Mouse (Mus musculus) erythroblast, embryonic 14.5 days (primary cell): ENCODE measurements around the gene Klhdc8b. TPM values are rescaled to one million over a fixed set of nuclear protein-coding genes. Genes with fewer than 3 reads are reported as not detected.
A peak's percentile ranks its signal among the peaks of the same experiment; 100 is the strongest.

Experiments
- H3K27me3 ChIP-seq: 2 replicates; pipeline ENCODE4 v1.6.1; 2012; ENCODE audit warnings: inconsistent platforms; ENCODE audit not compliant: control insufficient read depth
- H3K36me3 ChIP-seq: 2 replicates; pipeline ENCODE4 v1.6.1; 2012; ENCODE audit warnings: mild to moderate bottlenecking, inconsistent platforms; ENCODE audit not compliant: control insufficient read depth
- H3K4me1 ChIP-seq: 2 replicates; pipeline ENCODE4 v1.6.1; 2012; ENCODE audit warnings: inconsistent platforms; ENCODE audit not compliant: control insufficient read depth
- H3K4me3 ChIP-seq: replicated peaks from 2 replicates; pipeline ENCODE3; 2012; ENCODE audit warnings: moderate library complexity, mild to moderate bottlenecking, inconsistent platforms
- H3K9me3 ChIP-seq: 2 replicates; pipeline ENCODE4 v1.6.1; 2012; ENCODE audit warnings: low read length, inconsistent platforms, mixed read lengths; ENCODE audit not compliant: control insufficient read depth
- GATA1 ChIP-seq: IDR thresholded peaks from 2 replicates; pipeline ENCODE4 v1.6.1; 2012; ENCODE audit warnings: low read length, inconsistent platforms, mixed read lengths
- TAL1 ChIP-seq: IDR thresholded peaks from 3 replicates; pipeline ENCODE4 v1.6.1; 2012; ENCODE audit warnings: low read length, inconsistent platforms, mixed read lengths
- polyA plus RNA-seq: library from polyadenylated mRNA; stranded (reverse); fragments of >175 nt; gene quantifications from 2 replicates; pipeline ENCODE4 v1.2.3, GENCODE M21; 2012

Klhdc8b gene
- polyA plus RNA-seq, 1 experiment = 1.8 TPM

DNA sequence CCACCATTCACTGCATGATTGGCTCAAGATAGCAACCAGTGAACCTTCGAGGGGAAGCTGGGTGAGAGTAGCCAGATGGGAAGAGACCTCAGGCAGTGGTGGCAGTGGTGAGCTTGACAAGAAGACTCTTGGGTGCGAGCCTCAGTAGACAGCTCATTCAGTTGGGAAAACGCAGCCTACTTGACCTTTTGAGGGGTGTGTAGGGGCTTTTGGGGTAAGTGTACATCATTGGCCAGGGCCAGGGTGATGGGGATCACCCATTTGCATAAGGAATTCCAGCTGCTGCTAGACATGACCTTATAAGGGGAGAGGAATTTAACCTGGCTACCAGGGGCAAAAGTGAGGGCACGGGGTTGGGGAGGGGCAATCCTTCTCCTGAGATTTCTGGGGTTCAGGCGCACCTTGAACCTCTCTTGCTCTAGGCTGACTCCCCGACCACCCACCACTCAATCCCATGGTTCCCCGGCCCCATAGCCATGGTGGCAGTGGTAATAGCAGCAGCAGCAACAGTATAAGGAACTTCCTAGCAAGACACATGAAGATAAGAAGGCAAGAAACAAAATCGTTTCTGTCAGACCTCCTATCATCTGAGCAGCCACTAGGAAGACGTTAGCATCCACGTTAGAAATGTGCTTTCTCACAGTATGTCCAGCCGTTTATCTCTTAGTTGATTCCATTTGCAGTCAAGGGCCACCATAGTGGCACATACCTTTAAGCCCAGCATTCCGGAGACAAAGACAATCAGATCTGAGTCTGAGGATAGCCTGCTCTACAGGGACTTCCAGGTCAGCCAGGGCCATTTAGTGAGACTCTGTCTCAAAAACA lies 5.4 kb downstream of the Klhdc8b start:
- Histone ChIP-seq H3K4me1 (peaks cover 63% of the 10 kb centered on the region), H3K9me3 (peaks cover 8% of the 10 kb centered on the region), H3K27me3 (no peaks in the 10 kb centered on the region), H3K36me3 (peaks cover 1% of the 10 kb centered on the region), H3K4me3 (no peak overlapping the region)
- TF ChIP-seq TAL1 (no peak), GATA1 (no peak)

- Histone ChIP-seq H3K4me1 (peaks cover 65% of the 10 kb centered on the region), H3K36me3 (peaks cover 10% of the 10 kb centered on the region)
- no peak for TF ChIP-seq TAL1
- no peak for TF ChIP-seq GATA1
Measured at GRCm38 (mm10) chr9:108454429-108454828, 7.0 kb downstream of the Klhdc8b start.

DNA sequence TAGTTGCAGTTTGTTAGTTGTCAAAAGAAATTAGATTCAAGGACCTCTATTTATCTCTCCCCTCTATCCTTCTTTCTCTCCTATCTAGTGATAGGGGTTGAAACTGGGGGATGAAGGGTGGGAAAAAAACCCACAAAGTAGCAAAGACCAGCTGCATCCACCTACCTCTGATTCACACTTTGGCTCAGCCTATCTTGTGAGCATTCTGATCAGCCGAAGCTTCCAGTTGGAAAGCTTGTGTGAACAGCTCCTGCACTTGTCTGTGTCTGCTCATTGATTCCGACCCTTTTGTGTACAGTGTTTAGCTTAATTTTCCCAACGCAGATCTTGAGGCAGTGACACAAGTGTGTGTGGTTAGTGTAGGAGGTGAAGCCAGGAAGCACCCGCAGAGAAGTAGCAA lies 7.9 kb downstream of the Klhdc8b start:
- H3K4me3 ChIP-seq = no peak overlapping the region
- peaks cover 2% of the 10 kb centered on the region; the same call in 1 of the 2 replicates for H3K9me3 ChIP-seq
- H3K27me3 ChIP-seq = no peaks in the 10 kb centered on the region
- H3K4me1 ChIP-seq = peaks cover 75% of the 10 kb centered on the region
- peaks cover 20% of the 10 kb centered on the region for H3K36me3 ChIP-seq
- TF ChIP-seq TAL1 = no peak
- TF ChIP-seq GATA1 = no peak

More at GRCm38 (mm10) chr9:108454429-108454828, 7.0 kb downstream of the Klhdc8b start:
- Histone ChIP-seq H3K9me3 (peaks cover 2% of the 10 kb centered on the region; the same call in 1 of the 2 replicates), H3K27me3 (no peaks in the 10 kb centered on the region), H3K4me3 (no peak overlapping the region)

GRCm38 (mm10) chr9:108452911-108453310 lies 8.5 kb downstream of the Klhdc8b start:
- no peak for TF ChIP-seq GATA1
- no peak for TF ChIP-seq TAL1
- H3K36me3 ChIP-seq = peaks cover 25% of the 10 kb centered on the region
- no peaks in the 10 kb centered on the region for H3K27me3 ChIP-seq
- H3K4me1 ChIP-seq = peaks cover 77% of the 10 kb centered on the region
- H3K9me3 ChIP-seq = peaks cover 2% of the 10 kb centered on the region; the same call in 1 of the 2 replicates
- peak overlapping the region; percentile 71 for H3K4me3 ChIP-seq

- Histone ChIP-seq H3K27me3 (no peaks in the 10 kb centered on the region), H3K4me1 (peaks cover 76% of the 10 kb centered on the region), H3K4me3 (peak overlapping the region; percentile 71), H3K36me3 (peaks cover 30% of the 10 kb centered on the region), H3K9me3 (peaks cover 2% of the 10 kb centered on the region; the same call in 1 of the 2 replicates)
- no peak for TF ChIP-seq GATA1
- TF ChIP-seq TAL1 = no peak
Measured at GRCm38 (mm10) chr9:108452291-108452906, 9.0 kb downstream of the Klhdc8b start.

DNA sequence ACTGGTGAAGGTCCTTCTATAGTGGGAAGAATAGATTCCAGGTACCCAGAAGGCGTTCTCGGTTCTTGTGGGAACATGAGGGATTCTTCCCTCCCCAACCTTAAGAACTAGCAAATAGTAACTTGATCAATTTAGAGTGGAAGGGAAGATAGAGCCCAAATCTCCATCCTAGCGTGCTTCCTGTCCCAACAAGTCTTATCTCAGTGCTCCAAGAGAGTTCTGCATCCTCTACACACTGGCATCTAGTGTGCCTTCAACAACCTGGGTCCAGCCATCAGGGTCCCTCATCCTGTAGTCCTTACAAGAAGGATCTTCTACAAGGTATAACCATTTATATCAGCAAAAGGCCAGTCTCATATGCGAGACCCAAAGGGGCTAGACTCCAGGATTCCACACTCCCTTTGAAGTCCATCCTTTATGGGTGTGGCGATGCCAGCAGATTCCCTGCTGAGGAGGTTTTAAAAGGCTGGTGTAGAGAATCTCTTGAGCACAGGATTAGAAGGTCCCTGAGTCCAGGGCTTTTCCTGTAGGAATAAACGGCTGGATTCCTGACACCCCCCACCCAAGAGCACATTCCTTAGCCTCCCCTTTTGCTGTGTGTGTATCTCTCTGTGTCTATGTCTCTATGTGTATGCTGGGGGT lies 9.7 kb downstream of the Klhdc8b start:
- H3K36me3 ChIP-seq = peaks cover 30% of the 10 kb centered on the region
- H3K27me3 ChIP-seq = no peaks in the 10 kb centered on the region
- H3K9me3 ChIP-seq = peaks cover 2% of the 10 kb centered on the region; the same call in 1 of the 2 replicates
- TF ChIP-seq TAL1 = no peak
- no peak for TF ChIP-seq GATA1
- peaks cover 76% of the 10 kb centered on the region for H3K4me1 ChIP-seq
- H3K4me3 ChIP-seq = peak overlapping the region; percentile 71

- peak; percentile 36; the same call in 2 of the 3 replicates for TF ChIP-seq TAL1
- TF ChIP-seq GATA1 = 0 out of 2 replicates have a peak, but pooled peaks have one; percentile 32
- H3K9me3 ChIP-seq = peaks cover 2% of the 10 kb centered on the region; the same call in 1 of the 2 replicates
- peaks cover 30% of the 10 kb centered on the region for H3K36me3 ChIP-seq
- peak overlapping the region; percentile 71 for H3K4me3 ChIP-seq
- H3K4me1 ChIP-seq = peaks cover 72% of the 10 kb centered on the region
- H3K27me3 ChIP-seq = no peaks in the 10 kb centered on the region
Measured at GRCm38 (mm10) chr9:108451170-108451493, 10.2 kb downstream of the Klhdc8b start.

DNA sequence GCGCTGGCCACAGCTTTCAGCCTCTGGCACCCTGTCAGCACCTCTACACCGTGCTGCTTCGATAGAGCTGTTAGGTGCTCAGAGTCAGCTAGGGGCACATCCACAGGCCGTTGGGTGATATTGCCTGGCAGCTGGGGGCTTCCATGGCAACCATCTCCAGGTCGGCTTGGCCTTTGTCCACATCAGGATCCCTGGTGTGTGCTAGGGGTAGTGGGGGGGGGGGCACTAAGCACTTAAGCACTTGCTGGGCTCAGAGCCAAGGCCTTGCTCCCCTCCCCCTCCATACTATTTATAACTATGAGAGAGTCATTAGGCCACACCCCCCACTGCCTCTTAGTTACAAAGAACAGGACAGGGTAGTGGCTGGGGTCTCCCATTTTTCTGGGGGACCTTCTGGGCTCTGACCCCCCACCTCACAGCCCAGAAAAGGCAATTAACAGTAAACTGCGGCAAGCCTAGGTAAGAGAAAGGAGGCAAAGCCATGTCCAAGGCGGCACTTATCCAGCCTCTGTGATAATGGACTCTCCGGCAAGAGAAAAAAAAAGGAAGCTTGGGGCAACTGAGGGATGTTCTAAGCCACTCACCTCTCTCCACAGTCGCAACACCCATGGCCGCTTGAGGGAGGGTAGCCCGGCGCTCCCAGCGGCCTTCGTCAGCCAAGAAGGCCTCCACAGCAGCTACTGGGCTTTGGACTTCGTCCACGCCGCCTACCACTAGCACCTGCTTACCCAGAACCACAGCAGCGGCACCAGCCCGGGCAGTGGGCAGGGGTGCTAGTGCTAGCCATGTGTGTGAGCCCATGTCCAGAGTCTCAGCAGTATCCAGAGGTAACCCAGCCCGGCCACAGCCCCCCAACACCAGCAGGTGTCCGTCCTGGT lies 10.8 kb downstream of the Klhdc8b start:
- no peaks in the 10 kb centered on the region for H3K27me3 ChIP-seq
- peaks cover 66% of the 10 kb centered on the region for H3K4me1 ChIP-seq
- H3K9me3 ChIP-seq = peaks cover 2% of the 10 kb centered on the region; the same call in 1 of the 2 replicates
- TF ChIP-seq GATA1 (no peak), TAL1 (no peak)
- peaks cover 30% of the 10 kb centered on the region for H3K36me3 ChIP-seq
- H3K4me3 ChIP-seq = peak overlapping the region; percentile 71
